In the genomic region with DNA sequence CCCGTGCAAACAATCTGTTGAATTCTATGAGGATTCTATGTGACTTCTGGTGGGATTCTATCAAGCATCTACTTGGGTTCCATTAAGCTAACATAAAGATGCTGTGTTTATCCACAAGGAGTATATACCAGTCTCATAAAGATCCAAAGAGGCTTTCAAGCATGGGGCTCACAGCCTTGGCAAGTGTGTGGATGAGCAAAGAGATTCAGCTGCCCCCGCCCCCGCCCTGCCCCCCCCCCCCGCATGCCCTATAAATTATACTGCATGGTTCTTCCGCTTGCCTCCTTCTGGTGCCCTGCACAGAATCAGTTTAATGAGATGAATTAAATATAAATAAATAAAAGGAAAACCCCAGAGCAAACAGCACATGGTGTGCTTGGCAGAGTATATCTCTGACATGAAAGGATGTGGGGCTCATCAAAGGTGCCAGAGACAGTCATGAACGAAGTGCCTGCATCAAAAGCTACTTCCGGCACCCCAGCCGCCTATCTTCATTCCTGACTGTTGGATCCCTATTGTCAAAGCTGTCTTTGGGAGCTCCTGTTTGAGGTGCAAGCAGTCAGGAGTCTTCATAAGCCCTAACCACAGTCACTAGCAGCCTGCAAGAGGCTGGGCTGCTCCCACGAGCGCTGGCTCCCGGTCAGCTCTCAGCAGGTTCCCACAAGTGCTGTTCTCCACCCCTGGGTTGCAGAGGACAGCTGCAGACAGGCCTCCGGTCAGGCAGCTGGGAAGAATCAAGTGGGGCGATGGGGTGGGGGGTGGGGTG, we compare ENCODE assay signal across 10 mouse cellular contexts. TPM values are rescaled to one million over a fixed set of nuclear protein-coding genes. Genes with fewer than 3 reads are reported as not detected.
DNase-seq lines count a peak whose midpoint lies in the region; ATAC-seq lines count a peak whose summit lies in the region.
"Had no signal": no experiment of that assay in that cellular context is flagged by ENCODE, and none has a peak within 500 bp of the region (broad histone marks: within the 10 kb centered on the region; RNA-seq: fewer than 3 reads in every experiment).

No protein-coding gene starts in this region.

- 21% methylated on average over 13 of the region's 13 CpGs for WGBS in neural tube, embryonic 15.5 days

- H3K36me3 ChIP-seq in neural tube, embryonic 15.5 days = no peaks in the 10 kb centered on the region

- H3K4me2 ChIP-seq in neural tube, embryonic 15.5 days = 0 out of 2 replicates have a peak overlapping the region, but pooled peaks have one; percentile 7

- H3K27me3 ChIP-seq in neural tube, embryonic 15.5 days (replicated peaks) = no peaks in the 10 kb centered on the region
- H3K27me3 ChIP-seq: Patski had no signal

- no peak overlapping the region for H3K9ac ChIP-seq in neural tube, embryonic 15.5 days (replicated peaks)

- 0 out of 2 replicates have a peak, but pooled peaks have one; percentile 28 for ATAC-seq in neural tube, embryonic 15.5 days (ENCODE audit: low FRiP score)
- ATAC-seq: Patski had no signal

- peak; percentile 18 for DNase-seq in kidney, adult 18-20 months
- no peak for DNase-seq in kidney, adult 9 months
- peak; percentile 29 for DNase-seq in embryo, embryonic 9.5 days (ENCODE audit: extremely low spot score)
- peak; percentile 49 to 73 for DNase-seq in heart, adult 18-20 months
- peak; percentile 75 to 82 for DNase-seq in kidney, postnatal 4 days
- DNase-seq in spleen, adult 12 weeks (ENCODE audit: low spot score) = no peak
- DNase-seq in left cerebral cortex, adult 8-10 months (ENCODE audit: low spot score in 2 of 2) = no peak

- no peak overlapping the region for H3K27ac ChIP-seq in neural tube, embryonic 15.5 days (replicated peaks)

- H3K9me3 ChIP-seq in neural tube, embryonic 15.5 days (replicated peaks) = no peaks in the 10 kb centered on the region
- H3K9me3 ChIP-seq: megakaryocyte, embryonic 14.5 days had no signal

- peaks cover 8% of the 10 kb centered on the region for H3K4me1 ChIP-seq in neural tube, embryonic 15.5 days
- H3K4me1 ChIP-seq: megakaryocyte, embryonic 14.5 days had no signal

- no peak overlapping the region for H3K4me3 ChIP-seq in neural tube, embryonic 15.5 days (replicated peaks)
- H3K4me3 ChIP-seq: megakaryocyte, embryonic 14.5 days had no signal

RNA-seq across cellular contexts. Expression of a gene that starts 46.5 kb away (rescaled TPM):
- 1 to 10 TPM; 5.2 to 6.6 TPM for total RNA-seq in heart, adult 18-20 months (2021)
- 15.0 and 26.1 TPM in 2 replicates for polyA plus RNA-seq in neural tube, embryonic 15.5 days (2015; fragmentation: Nextera tagmentation; extraction: Ambion mirVana)
- 1 to 10 TPM in 3 of 4 experiments, under 1 TPM in 1; 0.87 to 1.7 (median 1.4) TPM for total RNA-seq in left cerebral cortex, adult 8-10 months (2022)

Comparison
In these comparisons a context has a peak if more than half of its experiments do, and no peak if none do; other contexts are left out.
1. DNase-seq: peak in kidney, adult 18-20 months (single experiment), embryo, embryonic 9.5 days (single experiment), heart, adult 18-20 months (2 of 2) and kidney, postnatal 4 days (2 of 2); none in kidney, adult 9 months (single experiment), spleen, adult 12 weeks (single experiment) and left cerebral cortex, adult 8-10 months (0 of 2).